Mouse (Mus musculus): ENCODE measurements around the gene Ncor2. TPM values are rescaled to one million over a fixed set of nuclear protein-coding genes. Genes with fewer than 3 reads are reported as not detected.

Ncor2 gene
- polyA plus RNA-seq, 1 experiment, result 71.5 TPM

DNA sequence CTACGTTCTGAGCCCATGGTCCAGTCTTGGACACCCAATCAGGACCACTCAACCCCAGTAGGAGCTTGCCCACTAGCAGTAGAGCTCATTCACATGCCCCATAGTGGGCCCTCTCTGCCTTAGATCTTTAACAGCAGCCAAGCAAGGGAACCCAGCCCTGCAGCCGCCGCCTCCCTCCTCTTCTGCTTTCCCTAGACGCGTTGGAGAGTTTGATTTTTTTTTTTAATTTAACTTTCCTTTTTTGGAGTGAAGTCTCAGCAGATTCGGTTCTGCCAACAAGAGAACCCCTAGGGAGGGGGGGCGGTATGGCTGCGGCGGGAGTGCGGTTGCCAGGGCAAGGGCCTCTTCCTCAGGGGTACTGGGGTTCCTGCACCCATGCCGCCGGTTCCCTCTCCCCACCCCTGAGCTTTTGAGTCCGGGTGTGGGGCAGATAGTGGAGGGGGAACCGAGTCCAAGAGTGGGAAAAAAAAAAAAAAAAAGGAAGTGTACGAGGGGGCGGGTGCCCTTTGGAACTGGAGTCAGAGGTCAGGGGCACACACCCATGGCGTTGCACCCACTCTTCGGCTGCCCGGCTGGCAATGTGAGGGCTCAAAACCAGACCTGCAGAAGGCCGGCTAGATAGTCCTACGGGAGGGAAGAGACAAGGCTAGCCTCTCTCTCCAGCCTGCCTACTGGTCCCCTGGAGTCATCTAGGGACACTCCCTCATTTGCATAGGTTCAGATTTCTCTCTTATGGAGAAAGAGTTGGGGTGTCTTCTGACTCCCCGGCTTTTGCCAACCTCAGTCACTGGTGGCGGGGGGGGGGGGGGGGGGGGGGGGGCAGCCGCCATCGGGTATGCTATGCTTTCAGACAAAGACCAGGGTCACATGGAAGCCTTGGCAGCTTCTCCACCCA is 963 bp upstream of the Ncor2 start:
- H3K4me3 ChIP-seq (ENCODE audit: insufficient read depth, low read length), result peak overlapping the region; percentile 73
- TF ChIP-seq POLR2A (IDR thresholded peaks at IDR 0.05; ENCODE audit: borderline replicate concordance, low read depth, low read length), result peak; percentile 1; the same call in 1 of the 2 replicates
- no peak for TF ChIP-seq CTCF (IDR thresholded peaks at IDR 0.05; ENCODE audit: low read depth, low read length)
- peaks cover 34% of the 10 kb centered on the region for H3K4me1 ChIP-seq (ENCODE audit: control insufficient read depth, insufficient read depth, low read length)
- H3K27ac ChIP-seq (ENCODE audit: insufficient read depth, low read depth, low read length), result peak overlapping the region; percentile 98

DNA sequence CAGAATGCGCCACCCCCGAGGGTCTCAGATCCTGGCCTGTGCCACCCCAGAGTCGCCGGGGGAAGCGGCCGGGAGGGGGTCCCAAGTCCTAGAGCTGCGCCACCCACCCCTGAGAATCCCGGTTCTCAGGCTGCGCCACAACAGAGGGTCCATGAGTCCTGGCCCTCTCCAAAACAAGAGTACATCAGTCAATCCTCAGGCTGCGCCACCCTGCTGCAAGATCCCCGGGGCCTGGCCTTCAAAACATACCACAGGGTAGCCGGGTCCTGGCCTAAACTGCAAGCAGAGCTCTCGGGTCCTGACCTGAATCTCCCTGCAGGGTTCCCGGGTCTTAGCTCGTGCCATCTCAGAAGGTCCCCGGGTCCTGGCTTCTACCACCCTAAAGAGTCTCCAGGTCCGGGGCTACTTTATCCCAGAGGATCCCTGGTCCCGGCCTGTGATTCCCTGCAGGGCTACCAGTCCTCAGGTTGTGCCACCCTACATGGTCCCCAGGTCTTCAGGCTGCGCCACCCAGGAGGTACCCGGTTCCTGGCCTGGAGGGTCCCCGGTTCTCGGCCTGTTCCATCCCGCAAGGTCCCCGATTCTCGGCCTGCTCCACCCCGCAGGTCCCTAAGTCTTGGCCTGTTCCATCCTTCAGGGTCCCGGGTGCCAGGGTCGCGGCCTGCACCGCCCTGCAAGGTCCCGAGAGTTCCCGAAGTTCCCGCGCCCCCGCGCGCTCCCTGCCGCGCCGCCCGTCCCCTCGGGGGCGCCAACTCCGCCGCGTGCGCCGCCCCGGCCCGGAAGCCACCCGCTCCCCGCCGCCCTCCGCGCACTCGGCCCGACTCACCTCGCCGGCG is 630 bp downstream of the Ncor2 start:
- Histone ChIP-seq H3K4me1 (ENCODE audit: control insufficient read depth, insufficient read depth, low read length) (peaks cover 43% of the 10 kb centered on the region), H3K4me3 (ENCODE audit: insufficient read depth, low read length) (peak overlapping the region; percentile 96), H3K27ac (ENCODE audit: insufficient read depth, low read depth, low read length) (peak overlapping the region; percentile 48)
- no peak for TF ChIP-seq POLR2A (IDR thresholded peaks at IDR 0.05; ENCODE audit: borderline replicate concordance, low read depth, low read length)
- no peak for TF ChIP-seq CTCF (IDR thresholded peaks at IDR 0.05; ENCODE audit: low read depth, low read length)

GRCm38 (mm10) chr5:125177481-125178134 is 1.4 kb downstream of the Ncor2 start:
- Histone ChIP-seq H3K27ac (ENCODE audit: insufficient read depth, low read depth, low read length) (peak overlapping the region; percentile 48), H3K4me1 (ENCODE audit: control insufficient read depth, insufficient read depth, low read length) (peaks cover 47% of the 10 kb centered on the region), H3K4me3 (ENCODE audit: insufficient read depth, low read length) (peak overlapping the region; percentile 96)
- no peak for TF ChIP-seq CTCF (IDR thresholded peaks at IDR 0.05; ENCODE audit: low read depth, low read length)
- TF ChIP-seq POLR2A (IDR thresholded peaks at IDR 0.05; ENCODE audit: borderline replicate concordance, low read depth, low read length), result no peak

DNA sequence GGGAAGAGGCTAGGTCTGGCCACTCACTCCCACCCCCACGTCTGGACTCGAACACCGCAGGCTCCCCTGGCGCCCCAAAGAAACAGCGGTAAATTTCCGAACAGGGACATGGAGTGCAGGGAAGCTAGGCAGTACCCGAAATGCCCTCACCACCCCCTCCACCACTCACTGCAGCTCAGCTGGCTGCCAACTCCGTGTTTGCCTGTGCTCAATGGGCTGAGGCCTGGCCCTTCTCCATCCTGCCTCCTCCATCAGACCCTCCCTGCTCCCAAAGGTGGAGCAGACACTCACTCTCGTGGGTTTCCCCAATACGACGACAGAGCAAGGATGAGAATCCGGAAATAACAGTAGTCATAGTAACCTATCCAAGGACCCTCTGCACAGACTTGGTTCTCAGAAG is 2.2 kb downstream of the Ncor2 start:
- Histone ChIP-seq H3K27ac (ENCODE audit: insufficient read depth, low read depth, low read length) (no peak overlapping the region), H3K4me3 (ENCODE audit: insufficient read depth, low read length) (peak overlapping the region; percentile 96), H3K4me1 (ENCODE audit: control insufficient read depth, insufficient read depth, low read length) (peaks cover 52% of the 10 kb centered on the region)
- TF ChIP-seq CTCF (IDR thresholded peaks at IDR 0.05; ENCODE audit: low read depth, low read length), result no peak
- no peak for TF ChIP-seq POLR2A (IDR thresholded peaks at IDR 0.05; ENCODE audit: borderline replicate concordance, low read depth, low read length)

DNA sequence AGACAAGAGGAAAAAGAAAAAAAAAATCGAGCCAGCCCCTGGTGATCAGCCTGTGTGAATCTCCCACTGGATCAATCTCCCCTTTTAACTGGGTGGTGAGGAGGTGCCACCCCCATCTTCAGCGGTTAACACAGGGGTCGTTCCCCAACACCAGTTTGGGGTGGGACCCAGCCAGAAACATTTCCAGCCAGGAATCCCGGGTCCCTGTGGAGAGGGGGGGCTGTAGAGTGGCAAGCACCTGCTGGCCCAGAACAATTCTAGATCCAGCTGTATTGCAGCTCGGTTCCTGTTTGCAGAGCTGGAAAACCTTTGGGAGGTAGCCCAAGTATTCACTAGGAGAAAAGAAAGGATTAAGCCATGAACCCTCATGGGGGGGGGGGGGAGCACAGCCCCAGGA is 2.7 kb downstream of the Ncor2 start:
- Histone ChIP-seq H3K4me3 (ENCODE audit: insufficient read depth, low read length) (no peak overlapping the region), H3K27ac (ENCODE audit: insufficient read depth, low read depth, low read length) (no peak overlapping the region), H3K4me1 (ENCODE audit: control insufficient read depth, insufficient read depth, low read length) (peaks cover 52% of the 10 kb centered on the region)
- TF ChIP-seq POLR2A (IDR thresholded peaks at IDR 0.05; ENCODE audit: borderline replicate concordance, low read depth, low read length) (no peak), CTCF (IDR thresholded peaks at IDR 0.05; ENCODE audit: low read depth, low read length) (no peak)

DNA sequence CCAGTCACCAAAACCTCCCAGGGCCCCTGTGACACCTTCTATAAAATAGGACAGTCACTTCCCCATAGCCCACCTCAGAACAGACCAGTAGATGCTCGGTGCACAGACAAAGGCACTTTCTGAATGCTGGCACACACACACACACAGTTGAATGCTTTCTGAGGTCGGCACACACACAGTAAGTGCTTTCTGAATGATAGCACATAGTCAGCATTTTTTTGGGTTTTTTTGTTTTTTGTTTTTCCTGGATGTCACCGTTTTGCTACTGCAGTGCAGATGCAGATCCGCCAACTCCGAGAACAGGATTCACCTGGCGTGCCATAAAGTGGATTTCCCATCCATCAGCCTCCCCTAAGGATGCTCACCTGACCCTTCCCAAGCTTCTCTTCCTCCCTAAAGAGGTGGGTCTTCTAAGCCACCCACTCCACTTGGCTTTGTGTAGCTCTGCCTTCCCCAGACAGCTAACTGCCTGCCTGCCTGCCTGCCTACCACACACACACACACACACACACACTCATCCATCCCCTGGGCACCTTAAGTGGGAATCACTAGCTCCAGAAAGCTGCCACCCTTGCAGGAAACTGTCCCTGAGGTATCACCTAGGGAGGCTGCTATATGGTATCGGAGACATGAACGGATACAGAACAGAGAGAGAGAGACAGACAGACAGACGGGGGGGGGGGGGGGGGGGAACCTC is 3.2 kb downstream of the Ncor2 start:
- Histone ChIP-seq H3K4me1 (ENCODE audit: control insufficient read depth, insufficient read depth, low read length) (peaks cover 47% of the 10 kb centered on the region), H3K27ac (ENCODE audit: insufficient read depth, low read depth, low read length) (no peak overlapping the region), H3K4me3 (ENCODE audit: insufficient read depth, low read length) (no peak overlapping the region)
- TF ChIP-seq CTCF (IDR thresholded peaks at IDR 0.05; ENCODE audit: low read depth, low read length), result no peak
- no peak for TF ChIP-seq POLR2A (IDR thresholded peaks at IDR 0.05; ENCODE audit: borderline replicate concordance, low read depth, low read length)

DNA sequence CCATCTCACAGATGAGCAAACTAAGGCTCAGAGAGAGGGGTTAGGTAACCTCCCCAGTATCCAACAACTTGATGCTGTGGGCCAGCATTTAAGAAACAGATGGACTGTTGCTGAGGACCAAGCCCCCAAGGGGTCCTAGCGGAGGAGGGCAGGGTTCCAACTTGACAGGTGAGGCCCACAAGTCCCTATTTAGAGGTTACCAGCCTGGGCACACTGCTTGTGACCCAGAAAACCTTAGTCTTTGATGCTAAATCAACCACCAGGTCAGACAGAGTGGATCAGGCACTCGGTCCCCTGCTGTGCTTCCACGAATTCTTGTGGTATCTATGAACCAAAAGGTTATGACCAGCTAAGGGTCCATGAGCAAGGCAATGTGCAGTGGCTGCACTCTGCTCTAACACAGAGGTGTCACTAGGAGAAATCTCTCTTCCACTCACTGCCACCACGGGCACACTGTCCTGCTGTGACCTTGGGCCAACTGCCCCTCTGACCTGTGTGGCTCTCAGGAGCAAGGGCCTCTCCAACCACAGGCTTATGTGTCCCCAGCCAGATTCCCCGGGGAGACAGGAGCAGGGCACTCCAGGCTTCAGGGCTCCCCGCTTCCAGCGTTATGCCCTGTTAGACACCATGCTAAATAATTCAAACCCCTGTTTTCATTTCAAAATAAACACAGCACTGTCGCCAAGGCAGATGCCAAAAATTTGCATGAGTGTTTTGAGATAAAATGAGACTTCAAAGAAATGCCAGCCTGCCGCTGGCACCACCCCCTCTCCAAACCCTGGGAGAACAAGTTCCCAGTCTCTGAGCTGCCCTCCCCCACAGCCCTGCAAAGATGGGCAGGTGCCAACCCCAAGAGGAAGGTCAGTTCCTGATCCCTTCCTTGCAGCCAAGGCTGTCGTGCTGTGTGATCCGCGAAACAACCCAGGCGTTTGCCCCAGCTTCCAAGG is 4.0 kb downstream of the Ncor2 start:
- H3K4me1 ChIP-seq (ENCODE audit: control insufficient read depth, insufficient read depth, low read length), result peaks cover 43% of the 10 kb centered on the region
- TF ChIP-seq POLR2A (IDR thresholded peaks at IDR 0.05; ENCODE audit: borderline replicate concordance, low read depth, low read length) (no peak), CTCF (IDR thresholded peaks at IDR 0.05; ENCODE audit: low read depth, low read length) (no peak)
- no peak overlapping the region for H3K4me3 ChIP-seq (ENCODE audit: insufficient read depth, low read length)
- no peak overlapping the region for H3K27ac ChIP-seq (ENCODE audit: insufficient read depth, low read depth, low read length)

DNA sequence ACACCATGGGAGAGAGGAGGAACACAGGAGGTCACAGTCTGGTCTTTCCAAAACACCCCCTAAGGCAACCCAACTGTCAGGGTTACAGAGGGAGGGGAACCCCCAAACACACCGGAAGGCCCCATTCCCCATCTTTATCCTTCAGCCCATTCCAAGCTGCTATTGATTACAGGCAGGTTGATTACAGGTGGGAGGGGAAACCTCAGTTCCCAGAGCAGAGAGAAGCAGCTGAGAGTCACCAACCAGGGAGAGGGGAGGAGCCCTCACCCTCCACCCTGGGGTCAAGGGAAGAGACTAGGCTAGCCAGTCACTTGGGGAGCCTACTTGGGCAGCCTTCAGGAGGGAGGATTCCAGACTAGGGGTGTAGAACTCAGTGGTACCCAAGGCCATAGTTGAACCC is 5.2 kb downstream of the Ncor2 start:
- no peak for TF ChIP-seq POLR2A (IDR thresholded peaks at IDR 0.05; ENCODE audit: borderline replicate concordance, low read depth, low read length)
- no peak for TF ChIP-seq CTCF (IDR thresholded peaks at IDR 0.05; ENCODE audit: low read depth, low read length)
- no peak overlapping the region for H3K4me3 ChIP-seq (ENCODE audit: insufficient read depth, low read length)
- peaks cover 43% of the 10 kb centered on the region for H3K4me1 ChIP-seq (ENCODE audit: control insufficient read depth, insufficient read depth, low read length)
- H3K27ac ChIP-seq (ENCODE audit: insufficient read depth, low read depth, low read length), result no peak overlapping the region
